Mouse (Mus musculus) right cerebral cortex, postnatal 14 days (tissue): ENCODE results near the gene Hus1b.

Experiments
- DNase-seq: peaks from one replicate; pipeline ENCODE4 v3.0.0; 2022

Gene Hus1b

GRCm38 (mm10) chr13:30945788-30946187, 1.8 kb downstream of the Hus1b start:
- no peak for DNase-seq

- no peak for DNase-seq
Observed at GRCm38 (mm10) chr13:30932972-30933371, 14.6 kb downstream of the Hus1b start.

- DNase-seq = no peak
Observed at GRCm38 (mm10) chr13:30931613-30932012, 15.9 kb downstream of the Hus1b start.

- DNase-seq = no peak
Observed at GRCm38 (mm10) chr13:30929119-30929518, 18.4 kb downstream of the Hus1b start.

- no peak for DNase-seq
Observed at GRCm38 (mm10) chr13:30924269-30924668, 23.3 kb downstream of the Hus1b start.

- DNase-seq = no peak
Observed at GRCm38 (mm10) chr13:30921914-30922313, 25.6 kb downstream of the Hus1b start.

GRCm38 (mm10) chr13:30913757-30914156, 33.8 kb downstream of the Hus1b start:
- no peak for DNase-seq

GRCm38 (mm10) chr13:30913028-30913427, 34.5 kb downstream of the Hus1b start:
- no peak for DNase-seq

- no peak for DNase-seq
Observed at GRCm38 (mm10) chr13:30911931-30912625, 35.5 kb downstream of the Hus1b start.

- no peak for DNase-seq
Observed at GRCm38 (mm10) chr13:30910889-30911288, 36.7 kb downstream of the Hus1b start.

- DNase-seq = no peak
Observed at GRCm38 (mm10) chr13:30902286-30902685, 45.3 kb downstream of the Hus1b start.

- no peak for DNase-seq
Observed at GRCm38 (mm10) chr13:30901387-30902041, 46.0 kb downstream of the Hus1b start.
